Mouse (Mus musculus): ENCODE measurements around the gene Ercc6.

GRCm38 (mm10) chr14:32518543-32518942 is 5.2 kb downstream of the Ercc6 start:
- TF ChIP-seq CTCF (IDR thresholded peaks at IDR 0.05; ENCODE audit: insufficient read depth, low read depth, low read length) (no peak), POLR2A (IDR thresholded peaks at IDR 0.05; ENCODE audit: insufficient read depth, low read depth, low read length) (no peak)

All from olfactory bulb, adult 2 months (tissue).